Mouse (Mus musculus): ENCODE measurements around the gene Fam166b.

Gene Fam166b

GRCm38 (mm10) chr4:43379601-43380000 lies 49.3 kb downstream of the Fam166b start:
- DNase-seq (ENCODE audit: low spot score) = no peak
